Mouse (Mus musculus): ENCODE results near the gene Itpkb. TPM values are rescaled to one million over a fixed set of nuclear protein-coding genes. Genes with fewer than 3 reads are reported as not detected.

Gene Itpkb
- polyA plus RNA-seq, 1 experiment, result 14.9 TPM

- WGBS, result 25% methylated on average over 32 of the region's 32 CpGs
- DNase-seq, result peak; percentile 85
- no peaks in the 10 kb centered on the region for H3K36me3 ChIP-seq (ENCODE audit: control insufficient read depth, insufficient read depth, low read length)
- H3K27ac ChIP-seq (ENCODE audit: insufficient read depth, low read depth, low read length), result peak overlapping the region; percentile 97
- TF ChIP-seq CTCF (conservative IDR thresholded peaks at IDR 0.05; ENCODE audit: insufficient read depth, insufficient read length, low read depth, low read length) (no peak), POLR2A (IDR thresholded peaks at IDR 0.05; ENCODE audit: low read depth, low read length) (peak; percentile 10)
- H3K4me1 ChIP-seq (ENCODE audit: control insufficient read depth, insufficient read depth, low read length), result peaks cover 33% of the 10 kb centered on the region
- H3K4me3 ChIP-seq (ENCODE audit: insufficient read depth, low read depth, low read length), result no peak overlapping the region
- H3K27me3 ChIP-seq (replicated peaks; ENCODE audit: control insufficient read depth, insufficient read depth, low read length), result no peaks in the 10 kb centered on the region
These were observed 73.7 kb downstream of the Itpkb start for GRCm38 (mm10) chr1:180403694-180404606.

GRCm38 (mm10) chr1:180404706-180405105 lies 74.4 kb downstream of the Itpkb start:
- peak overlapping the region; percentile 97 for H3K27ac ChIP-seq (ENCODE audit: insufficient read depth, low read depth, low read length)
- 67% methylated on average over 3 of the region's 3 CpGs for WGBS
- H3K4me3 ChIP-seq (ENCODE audit: insufficient read depth, low read depth, low read length), result no peak overlapping the region
- no peaks in the 10 kb centered on the region for H3K27me3 ChIP-seq (replicated peaks; ENCODE audit: control insufficient read depth, insufficient read depth, low read length)
- peaks cover 38% of the 10 kb centered on the region for H3K4me1 ChIP-seq (ENCODE audit: control insufficient read depth, insufficient read depth, low read length)
- H3K36me3 ChIP-seq (ENCODE audit: control insufficient read depth, insufficient read depth, low read length), result no peaks in the 10 kb centered on the region
- no peak for DNase-seq
- TF ChIP-seq POLR2A (IDR thresholded peaks at IDR 0.05; ENCODE audit: low read depth, low read length) (no peak), CTCF (conservative IDR thresholded peaks at IDR 0.05; ENCODE audit: insufficient read depth, insufficient read length, low read depth, low read length) (no peak)

DNA sequence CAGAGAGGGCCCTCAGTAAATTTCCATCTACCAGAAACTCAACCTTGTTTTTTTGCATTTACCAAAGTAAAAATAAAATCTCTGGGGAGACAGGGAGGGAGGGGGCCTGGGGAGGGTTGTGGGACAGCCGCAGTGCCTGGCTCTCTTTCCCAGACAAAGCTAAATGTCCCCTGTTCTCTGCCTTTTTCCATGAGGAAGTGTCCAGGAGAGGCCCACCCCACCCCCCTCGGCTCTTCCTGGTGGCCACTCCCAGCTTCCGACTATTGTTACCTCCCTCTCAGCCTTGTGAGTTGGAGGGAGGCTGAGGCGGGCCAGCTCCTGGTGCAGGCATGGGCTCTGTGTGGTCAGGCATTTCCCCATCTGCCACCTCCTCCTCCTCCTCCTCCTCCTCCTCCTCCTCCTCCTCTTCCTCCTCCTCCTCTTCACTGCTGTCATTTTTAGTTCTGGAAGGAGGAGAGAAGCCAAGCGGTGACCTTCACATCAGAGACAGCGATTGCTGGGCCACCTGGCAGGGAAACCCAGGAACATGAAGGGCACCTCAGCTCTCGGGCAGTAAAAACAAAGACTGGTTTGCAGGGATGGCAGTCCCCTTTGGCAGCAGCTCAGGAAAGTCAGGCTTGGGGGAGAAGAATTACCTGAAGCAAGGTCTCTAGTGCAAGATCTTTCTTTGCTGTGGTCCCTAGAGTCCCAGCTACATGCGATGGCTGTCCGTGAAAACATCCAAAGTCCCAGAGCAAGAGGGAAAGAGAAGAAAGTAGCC lies 75.5 kb downstream of the Itpkb start:
- Histone ChIP-seq H3K27ac (ENCODE audit: insufficient read depth, low read depth, low read length) (peak overlapping the region; percentile 97), H3K27me3 (replicated peaks; ENCODE audit: control insufficient read depth, insufficient read depth, low read length) (no peaks in the 10 kb centered on the region), H3K36me3 (ENCODE audit: control insufficient read depth, insufficient read depth, low read length) (no peaks in the 10 kb centered on the region), H3K4me1 (ENCODE audit: control insufficient read depth, insufficient read depth, low read length) (peaks cover 34% of the 10 kb centered on the region), H3K4me3 (ENCODE audit: insufficient read depth, low read depth, low read length) (no peak overlapping the region)
- peak; percentile 89 for DNase-seq
- WGBS, result 54% methylated on average over 9 of the region's 9 CpGs
- no peak for TF ChIP-seq POLR2A (IDR thresholded peaks at IDR 0.05; ENCODE audit: low read depth, low read length)
- no peak for TF ChIP-seq CTCF (conservative IDR thresholded peaks at IDR 0.05; ENCODE audit: insufficient read depth, insufficient read length, low read depth, low read length)

DNA sequence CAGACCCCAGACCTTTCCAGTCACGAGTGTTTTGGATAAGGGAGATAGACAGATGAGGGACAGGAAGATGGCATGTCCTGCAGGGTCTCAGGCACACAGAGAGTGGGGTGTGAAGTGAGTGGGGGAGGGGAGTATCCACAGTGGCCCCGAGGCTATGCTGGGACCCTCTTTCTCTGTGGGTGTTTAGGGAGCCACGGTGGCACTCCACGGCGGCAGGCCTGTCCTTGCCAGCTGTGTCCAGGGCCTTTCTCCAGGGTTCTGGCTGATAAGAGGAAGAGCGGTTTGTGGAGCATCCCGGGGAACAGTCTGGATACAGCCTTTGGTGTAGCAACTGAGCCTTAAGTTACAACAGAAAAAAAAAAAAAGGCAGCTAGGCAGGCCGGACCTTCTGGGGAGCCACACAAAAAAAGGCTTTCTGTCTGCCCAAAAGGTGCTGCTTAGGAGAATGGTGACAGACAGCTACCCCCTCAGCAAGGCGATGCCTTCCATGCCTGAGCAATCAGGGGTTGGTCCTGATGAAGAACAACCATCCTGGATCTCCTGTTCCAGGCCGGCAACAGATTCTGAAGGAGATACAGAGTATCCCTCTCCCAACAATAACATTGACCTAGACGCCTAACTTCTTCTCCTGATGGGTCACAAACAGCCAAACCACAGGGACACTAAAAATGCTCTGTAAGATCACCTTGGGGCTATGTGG lies 76.2 kb downstream of the Itpkb start:
- H3K27ac ChIP-seq (ENCODE audit: insufficient read depth, low read depth, low read length), result peak overlapping the region; percentile 69
- 69% methylated on average over 11 of the region's 11 CpGs for WGBS
- peaks cover 34% of the 10 kb centered on the region for H3K4me1 ChIP-seq (ENCODE audit: control insufficient read depth, insufficient read depth, low read length)
- no peak for DNase-seq
- H3K36me3 ChIP-seq (ENCODE audit: control insufficient read depth, insufficient read depth, low read length), result no peaks in the 10 kb centered on the region
- no peak for TF ChIP-seq CTCF (conservative IDR thresholded peaks at IDR 0.05; ENCODE audit: insufficient read depth, insufficient read length, low read depth, low read length)
- no peak for TF ChIP-seq POLR2A (IDR thresholded peaks at IDR 0.05; ENCODE audit: low read depth, low read length)
- no peak overlapping the region for H3K4me3 ChIP-seq (ENCODE audit: insufficient read depth, low read depth, low read length)
- no peaks in the 10 kb centered on the region for H3K27me3 ChIP-seq (replicated peaks; ENCODE audit: control insufficient read depth, insufficient read depth, low read length)

GRCm38 (mm10) chr1:180407171-180407671 lies 76.9 kb downstream of the Itpkb start:
- TF ChIP-seq POLR2A (IDR thresholded peaks at IDR 0.05; ENCODE audit: low read depth, low read length) (no peak), CTCF (conservative IDR thresholded peaks at IDR 0.05; ENCODE audit: insufficient read depth, insufficient read length, low read depth, low read length) (peak; percentile 56)
- peak; percentile 91 for DNase-seq
- Histone ChIP-seq H3K27ac (ENCODE audit: insufficient read depth, low read depth, low read length) (peak overlapping the region; percentile 69), H3K36me3 (ENCODE audit: control insufficient read depth, insufficient read depth, low read length) (no peaks in the 10 kb centered on the region), H3K4me3 (ENCODE audit: insufficient read depth, low read depth, low read length) (peak overlapping the region; percentile 33), H3K4me1 (ENCODE audit: control insufficient read depth, insufficient read depth, low read length) (peaks cover 34% of the 10 kb centered on the region), H3K27me3 (replicated peaks; ENCODE audit: control insufficient read depth, insufficient read depth, low read length) (no peaks in the 10 kb centered on the region)
- WGBS, result 13% methylated on average over 16 of the region's 16 CpGs

DNA sequence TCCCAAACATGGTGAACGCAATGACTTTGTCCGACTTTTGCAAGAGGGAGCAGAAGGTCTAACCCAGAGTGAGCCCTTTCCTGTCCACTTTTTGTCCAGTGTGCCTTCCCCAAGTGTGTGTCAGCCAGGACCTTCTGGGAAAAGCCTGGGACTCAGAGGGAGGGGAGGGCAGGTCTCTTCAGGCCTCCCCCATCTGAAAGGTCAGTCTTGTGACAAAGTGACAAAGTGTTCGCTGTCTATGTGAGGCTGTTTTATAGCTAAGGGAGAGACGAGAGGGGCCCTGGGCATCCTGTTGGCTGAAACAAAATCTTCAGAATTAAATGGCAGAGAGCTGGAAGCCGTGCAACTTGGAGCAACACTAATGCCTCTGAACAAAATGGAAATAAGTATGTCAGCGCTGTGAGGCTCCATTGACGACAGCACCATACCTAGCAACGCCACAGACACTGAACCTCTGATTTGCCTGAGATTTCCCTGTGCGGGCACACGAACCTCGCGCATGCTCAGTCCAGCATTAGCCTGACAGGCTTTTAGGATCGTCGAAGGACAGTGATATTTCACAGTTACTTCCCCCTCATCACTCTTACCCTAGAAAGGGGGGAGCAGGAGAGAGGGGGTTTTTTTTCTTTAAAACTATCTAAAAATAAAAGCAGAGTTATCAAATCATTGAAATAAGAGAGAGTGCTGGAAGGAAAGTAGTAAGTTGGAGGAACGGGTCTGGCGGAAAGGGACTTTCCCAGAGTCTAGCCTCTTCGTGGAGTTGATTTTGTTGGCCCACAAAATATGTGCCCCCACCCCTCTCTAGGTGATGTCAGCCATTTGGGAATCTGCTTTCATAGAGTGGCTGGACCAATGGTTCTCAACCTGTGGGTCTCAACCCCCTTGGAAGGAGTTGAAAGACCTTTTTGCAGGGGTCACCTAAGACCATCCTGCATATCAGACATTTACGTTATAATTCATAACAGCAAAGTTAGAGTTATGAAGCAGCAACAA lies 77.7 kb downstream of the Itpkb start:
- Histone ChIP-seq H3K27me3 (replicated peaks; ENCODE audit: control insufficient read depth, insufficient read depth, low read length) (no peaks in the 10 kb centered on the region), H3K4me3 (ENCODE audit: insufficient read depth, low read depth, low read length) (no peak overlapping the region), H3K4me1 (ENCODE audit: control insufficient read depth, insufficient read depth, low read length) (peaks cover 34% of the 10 kb centered on the region), H3K27ac (ENCODE audit: insufficient read depth, low read depth, low read length) (peak overlapping the region; percentile 55), H3K36me3 (ENCODE audit: control insufficient read depth, insufficient read depth, low read length) (no peaks in the 10 kb centered on the region)
- 56% methylated on average over 18 of the region's 18 CpGs for WGBS
- no peak for TF ChIP-seq CTCF (conservative IDR thresholded peaks at IDR 0.05; ENCODE audit: insufficient read depth, insufficient read length, low read depth, low read length)
- TF ChIP-seq POLR2A (IDR thresholded peaks at IDR 0.05; ENCODE audit: low read depth, low read length), result no peak
- DNase-seq, result peak; percentile 52
